Mouse (Mus musculus) olfactory bulb, adult 2 months (tissue): Measurements from ENCODE around the gene Kifc3. TPM values are rescaled to one million over a fixed set of nuclear protein-coding genes. Genes with fewer than 3 reads are reported as not detected.

Experiments
- H3K27ac ChIP-seq: fragments of 200-500 bp; 2 replicates; pipeline ENCODE4 v1.5.1; 2012; ENCODE audit warnings: low read depth, low read length; ENCODE audit not compliant: insufficient read depth
- H3K4me1 ChIP-seq: fragments of 200-500 bp; 2 replicates; pipeline ENCODE4 v1.6.1; 2012; ENCODE audit warnings: low read length; ENCODE audit not compliant: control insufficient read depth, insufficient read depth
- H3K4me3 ChIP-seq: fragments of 200-500 bp; 2 replicates; pipeline ENCODE4 v1.5.1; 2012; ENCODE audit warnings: mild to moderate bottlenecking, low read depth, low read length, moderate library complexity; ENCODE audit not compliant: insufficient read depth
- CTCF ChIP-seq: fragments of 200-500 bp; IDR thresholded peaks from 2 replicates; pipeline ENCODE4 v1.5.1; 2012; ENCODE audit warnings: low read depth, mild to moderate bottlenecking, low read length, moderate library complexity; ENCODE audit not compliant: insufficient read depth
- POLR2A ChIP-seq: fragments of 200-500 bp; IDR thresholded peaks from 2 replicates; pipeline ENCODE4 v1.6.1; 2012; ENCODE audit warnings: mild to moderate bottlenecking, low read depth, low read length, moderate library complexity; ENCODE audit not compliant: insufficient read depth
- WGBS: fragments of 180-500 bp; shearing (Covaris S2); methylation state at CpG from one replicate; pipeline ENCODE4 v1.1.7; 2018; 5-methylcytosine and 5-hydroxymethylcytosine counted together
- polyA plus RNA-seq: library from polyadenylated mRNA; stranded (reverse); fragments of >200 nt; gene quantifications from 2 replicates; pipeline ENCODE4 v1.2.4, GENCODE M21; 2012; ENCODE audit warnings: low replicate concordance; ENCODE audit not compliant: missing spikeins, insufficient read depth, insufficient read length

Gene Kifc3
- polyA plus RNA-seq, 1 experiment = not detected

DNA sequence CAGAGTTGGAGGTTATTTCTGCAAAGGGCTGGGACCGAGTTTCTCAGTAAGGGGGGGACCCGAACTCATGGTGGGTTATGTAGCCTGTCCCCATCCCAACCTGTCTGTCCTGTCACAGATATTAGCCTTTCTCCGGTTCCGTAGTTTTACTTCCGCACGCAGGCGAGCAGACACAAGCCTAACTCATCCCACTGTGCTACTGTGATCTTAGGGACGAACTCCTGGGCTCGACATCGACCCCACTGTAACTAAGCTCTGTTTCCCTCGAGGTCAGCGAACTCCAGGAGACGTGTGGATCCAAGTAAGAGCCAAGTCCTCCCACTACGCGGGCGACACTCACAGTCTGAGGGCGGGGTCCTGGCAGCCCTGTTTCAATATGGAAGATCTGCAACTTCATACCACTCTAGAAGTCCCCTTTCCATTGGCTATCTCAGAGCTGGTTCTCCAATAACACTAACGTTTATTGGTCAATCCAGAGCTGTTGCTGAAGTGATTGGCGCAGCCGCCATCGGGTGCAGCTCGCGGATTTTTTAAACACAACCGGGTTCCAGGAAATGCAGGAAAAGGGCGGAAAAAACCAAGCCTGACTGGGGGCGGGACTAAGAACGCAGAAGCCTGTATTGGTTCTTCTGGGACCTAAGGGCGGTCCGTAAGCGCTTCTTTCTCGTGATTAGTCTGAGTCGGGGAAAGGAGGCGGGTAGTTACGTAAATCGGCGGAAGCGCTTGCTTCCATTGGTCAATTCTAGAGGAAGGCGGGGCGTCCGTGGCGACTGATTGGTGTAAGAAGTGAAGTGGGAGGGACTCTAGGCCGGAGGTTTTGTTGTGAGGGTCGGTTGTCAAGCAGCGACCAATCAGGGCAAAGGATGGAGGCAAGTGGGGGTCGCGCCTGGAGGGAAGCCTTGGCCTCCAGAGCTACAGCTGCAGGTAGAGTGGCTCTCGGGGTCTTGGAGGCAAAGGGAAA, 122.0 kb downstream of the Kifc3 start, which contains the start of gene Katnb1:
Katnb1 (plus strand) TSS at position 806 of the 961 bp plus-strand sequence.
- peak within 1 kb of the TSS; percentile 86 for H3K4me3 ChIP-seq
- under 1% methylated on average over 47 of the region's 47 CpGs for WGBS
- TF ChIP-seq CTCF (no peak), POLR2A (peak; percentile 67)
- peak within 1 kb of the TSS; percentile 79 for H3K27ac ChIP-seq
- H3K4me1 ChIP-seq = peaks cover 24% of the 10 kb centered on the region

DNA sequence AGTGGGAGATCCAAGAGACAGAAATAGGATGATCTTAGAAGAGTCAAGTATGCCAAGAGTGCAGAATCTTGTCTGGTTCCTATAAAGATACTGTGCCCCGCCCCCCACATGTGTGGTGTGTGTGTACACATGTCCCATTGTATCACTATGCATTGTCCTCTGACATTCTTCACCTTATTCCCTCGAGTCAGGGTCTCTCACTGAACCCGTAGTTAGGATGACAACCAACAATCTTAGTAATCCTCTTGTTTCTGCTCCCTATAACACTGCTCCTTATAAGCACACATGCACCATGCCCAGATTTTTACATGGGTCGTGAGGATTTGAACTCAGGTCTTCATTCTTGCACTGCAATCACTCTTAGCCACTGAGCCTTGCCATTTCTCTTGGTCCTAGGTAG, 123.3 kb downstream of the Kifc3 start:
- TF ChIP-seq POLR2A (no peak), CTCF (no peak)
- WGBS = 87% methylated on average over 4 of the region's 4 CpGs

DNA sequence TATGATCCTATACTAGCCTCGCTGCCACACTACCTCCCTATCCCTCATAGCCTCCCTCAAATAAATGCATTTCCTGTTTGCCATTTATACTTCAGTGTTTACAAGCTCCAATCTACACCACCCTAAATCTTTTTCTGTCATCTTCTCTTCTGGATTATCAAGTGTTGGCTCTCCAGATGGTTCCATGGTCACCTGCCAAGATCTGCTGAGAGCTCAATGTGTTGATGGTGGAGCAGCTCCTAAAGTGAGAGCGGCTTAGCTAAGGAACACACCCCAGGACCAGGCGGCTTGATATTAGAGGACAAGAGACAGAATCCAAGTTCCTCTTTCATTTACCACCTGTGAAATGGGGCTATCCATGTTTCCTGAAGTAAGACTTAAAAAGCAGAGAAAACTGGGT, 124.6 kb downstream of the Kifc3 start:
- 80% methylated on average over 3 of the region's 3 CpGs for WGBS
- Histone ChIP-seq H3K4me1 (peaks cover 11% of the 10 kb centered on the region), H3K27ac (no peak overlapping the region), H3K4me3 (no peak overlapping the region)
- TF ChIP-seq CTCF = no peak
- no peak for TF ChIP-seq POLR2A

More for the DNA sequence above, 123.3 kb downstream of the Kifc3 start:
- Histone ChIP-seq H3K27ac (no peak overlapping the region), H3K4me1 (peaks cover 14% of the 10 kb centered on the region), H3K4me3 (no peak overlapping the region)

DNA sequence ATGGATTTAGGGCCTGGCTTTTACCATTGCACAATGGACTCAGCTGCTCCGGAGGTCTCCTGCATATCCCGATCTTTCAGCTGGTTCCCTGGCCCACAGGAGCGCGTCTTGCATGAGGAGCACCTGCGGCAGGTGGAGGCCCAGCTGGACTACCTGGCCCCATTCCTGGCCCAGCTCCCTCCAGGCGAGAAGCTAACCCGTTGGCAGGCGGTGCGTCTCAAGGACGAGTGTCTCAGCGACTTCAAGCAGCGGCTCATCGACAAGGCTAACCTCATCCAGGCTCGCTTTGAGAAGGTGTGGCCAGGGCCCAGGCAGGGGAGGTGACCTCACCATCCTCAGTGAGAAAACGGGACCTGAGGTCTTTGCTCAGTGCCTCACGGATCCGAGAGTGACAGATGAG, 126.5 kb downstream of the Kifc3 start:
- Histone ChIP-seq H3K4me1 (no peaks in the 10 kb centered on the region), H3K27ac (no peak overlapping the region), H3K4me3 (no peak overlapping the region)
- TF ChIP-seq POLR2A = no peak
- no peak for TF ChIP-seq CTCF
- WGBS = 86% methylated on average over 17 of the region's 17 CpGs

DNA sequence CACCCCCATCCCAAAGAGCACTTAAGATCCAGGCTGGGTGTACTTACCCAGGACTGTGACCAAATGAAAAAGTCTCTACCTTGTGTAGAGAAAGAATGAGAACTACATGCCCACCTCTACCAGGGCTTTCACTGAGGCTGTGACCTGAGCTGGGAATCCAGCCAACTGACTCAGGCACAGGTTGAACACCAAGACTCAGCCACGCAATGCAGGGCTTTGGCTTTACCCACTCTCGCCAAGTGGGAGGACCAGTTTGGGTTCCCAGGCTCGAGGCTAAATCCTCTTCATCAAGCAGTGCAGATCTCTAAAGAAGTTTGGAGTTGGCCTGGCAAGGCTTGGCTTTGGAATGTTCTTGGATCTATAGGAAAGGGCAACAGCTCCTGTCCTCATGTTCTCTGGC, 127.1 kb downstream of the Kifc3 start:
- Histone ChIP-seq H3K4me3 (no peak overlapping the region), H3K27ac (no peak overlapping the region), H3K4me1 (no peaks in the 10 kb centered on the region)
- 66% methylated on average over 3 of the region's 3 CpGs for WGBS
- TF ChIP-seq CTCF (no peak), POLR2A (no peak)

DNA sequence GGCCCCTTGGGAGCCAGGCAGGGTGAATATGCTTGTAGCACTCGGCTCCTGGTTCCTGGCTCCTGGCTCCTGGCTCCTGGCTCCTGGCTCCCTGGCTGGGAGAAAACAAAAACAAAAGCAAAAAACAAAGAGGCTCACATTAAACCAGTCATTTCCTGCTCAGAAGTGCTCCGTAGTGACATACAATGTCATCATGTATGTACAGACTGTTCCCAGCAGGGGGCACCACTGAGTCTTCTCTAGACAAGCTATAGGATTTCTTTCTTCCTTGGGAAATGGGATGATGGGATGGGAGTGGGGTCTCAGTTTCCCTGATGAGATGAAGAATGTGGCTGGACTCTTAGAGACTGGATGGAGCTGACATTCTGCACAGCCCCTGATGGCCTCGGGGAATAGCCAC, 135.0 kb downstream of the Kifc3 start:
- no peak for TF ChIP-seq CTCF
- no peak for TF ChIP-seq POLR2A
- Histone ChIP-seq H3K27ac (no peak overlapping the region), H3K4me3 (no peak overlapping the region), H3K4me1 (peaks cover 2% of the 10 kb centered on the region; the same call in 1 of the 2 replicates)
- 44% methylated on average over 3 of the region's 3 CpGs for WGBS

DNA sequence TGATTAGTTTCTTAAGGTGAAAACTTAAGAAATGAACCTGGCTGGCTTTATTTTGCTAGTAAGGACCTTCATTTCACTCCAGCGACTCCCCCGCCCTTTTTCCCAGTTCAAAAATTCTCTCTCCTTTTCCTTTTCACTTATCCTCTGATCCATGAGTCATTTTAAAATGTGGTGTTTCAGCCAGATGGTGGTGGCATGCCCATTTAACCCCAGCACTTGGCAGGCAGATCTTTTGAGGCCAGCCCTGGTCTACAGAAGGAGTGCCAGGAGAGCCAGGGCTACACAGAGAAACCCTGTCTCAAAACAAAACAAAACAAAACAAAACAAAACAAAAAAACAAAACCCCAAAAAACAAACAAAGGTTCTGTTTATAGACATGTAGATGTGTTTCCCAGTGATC, 138.1 kb downstream of the Kifc3 start:
- H3K4me1 ChIP-seq = peaks cover 2% of the 10 kb centered on the region; the same call in 1 of the 2 replicates
- 57% methylated on average over 2 of the region's 2 CpGs for WGBS

DNA sequence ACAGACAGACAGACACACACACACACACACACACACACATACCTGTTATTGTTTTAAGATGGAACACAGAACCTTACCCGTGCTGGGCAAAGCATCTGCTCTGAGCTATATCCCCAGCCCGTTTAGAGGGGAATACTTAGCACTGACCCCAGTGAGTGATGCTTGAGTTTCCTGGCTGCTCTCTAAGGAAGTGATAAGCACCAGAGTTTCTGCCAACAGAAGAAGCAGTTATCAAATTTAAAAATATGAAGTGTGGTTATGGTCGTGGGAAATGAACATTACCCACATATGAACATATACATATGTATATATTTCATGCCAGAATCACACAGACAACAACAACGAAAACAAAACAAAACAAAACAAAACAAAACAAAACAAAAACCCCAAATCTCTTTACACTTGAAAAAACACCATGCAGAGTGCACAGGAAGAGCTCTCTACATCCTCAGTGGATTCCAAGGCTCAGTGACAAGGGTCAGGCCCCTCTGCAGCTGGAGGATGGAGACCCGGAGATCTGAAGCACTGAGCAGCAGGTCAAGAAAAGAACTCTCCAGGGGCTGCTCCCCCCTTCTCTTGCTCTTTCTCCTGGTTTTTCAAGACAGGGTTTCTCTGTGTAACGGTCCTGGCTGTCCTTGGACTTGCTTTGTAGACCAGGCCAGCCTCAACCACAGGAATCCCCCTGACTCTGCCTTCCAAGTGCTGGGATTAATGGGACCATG, 142.6 kb downstream of the Kifc3 start:
- Histone ChIP-seq H3K4me1 (peaks cover 5% of the 10 kb centered on the region), H3K27ac (no peak overlapping the region), H3K4me3 (no peak overlapping the region)
- no peak for TF ChIP-seq POLR2A
- no peak for TF ChIP-seq CTCF
- 68% methylated on average over 6 of the region's 6 CpGs for WGBS

More for the DNA sequence above, 138.1 kb downstream of the Kifc3 start:
- Histone ChIP-seq H3K4me3 (no peak overlapping the region), H3K27ac (no peak overlapping the region)
- TF ChIP-seq CTCF (no peak), POLR2A (no peak)

DNA sequence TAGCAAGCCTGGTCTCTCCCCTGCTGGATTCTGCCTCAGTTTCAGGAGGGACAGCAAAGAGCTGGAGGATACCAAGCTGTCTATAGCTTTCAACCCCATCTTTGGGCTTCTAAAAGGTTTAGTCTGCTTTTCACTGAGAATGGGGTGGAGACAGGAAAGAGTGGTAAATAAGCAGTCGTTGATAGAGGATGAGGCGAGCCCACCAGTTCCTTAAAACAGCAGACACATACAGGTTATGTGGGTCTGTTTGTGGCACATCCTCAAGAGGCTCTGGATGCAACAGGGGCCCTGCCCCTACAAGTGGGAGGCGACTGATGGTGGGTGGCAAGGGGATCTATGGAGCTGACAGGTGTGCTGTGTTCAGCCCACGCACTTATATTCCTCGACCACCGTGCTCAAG, 144.0 kb downstream of the Kifc3 start:
- no peak overlapping the region for H3K27ac ChIP-seq
- whole genome bisulfite sequencing = 75% methylated on average over 6 of the region's 6 CpGs
- peaks cover 4% of the 10 kb centered on the region for H3K4me1 ChIP-seq
- H3K4me3 ChIP-seq = no peak overlapping the region
- TF ChIP-seq CTCF (no peak), POLR2A (no peak)
